Mouse (Mus musculus): ENCODE measurements around the gene Rhox3c.
"Not testable (repeated sequence)": the region's sequence is repeated elsewhere in the genome, so short reads cannot be mapped to it uniquely, and the experiment has no call there.

DNA sequence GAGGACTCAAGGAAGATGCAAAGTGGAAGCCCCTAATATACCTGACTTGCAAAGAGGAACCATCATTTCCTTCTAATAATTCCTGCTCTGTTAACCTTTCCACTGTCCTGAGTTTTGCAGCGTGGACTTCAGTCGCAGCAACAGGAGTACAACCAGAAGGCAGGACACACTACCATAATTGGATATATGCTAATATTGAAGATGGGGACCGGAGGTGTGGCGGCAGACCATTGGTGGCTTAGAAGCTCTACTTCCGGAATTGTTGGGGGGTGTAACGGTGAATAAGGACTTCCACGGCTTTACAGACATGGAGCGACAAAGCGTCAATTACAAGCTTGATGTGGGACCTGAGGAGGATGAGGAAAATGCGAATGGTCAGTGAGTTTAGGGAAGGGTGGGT is 5.0 kb upstream of the Rhox3c start, which contains the start of gene Rhox2c:
- TF ChIP-seq CTCF (IDR thresholded peaks at IDR 0.05; ENCODE audit: insufficient read depth, low read length); POLR2A (IDR thresholded peaks at IDR 0.05; ENCODE audit: borderline replicate concordance, extremely low read depth, low read depth, low read length): not testable (repeated sequence)
